Mouse (Mus musculus): ENCODE measurements at regions not wholly inside any gene's neighbourhood (a gene's known extent, or its start where the extent isn't known, plus 50 kb on each side); places are given as distances from the start of the nearest gene placed in this dataset.

DNA sequence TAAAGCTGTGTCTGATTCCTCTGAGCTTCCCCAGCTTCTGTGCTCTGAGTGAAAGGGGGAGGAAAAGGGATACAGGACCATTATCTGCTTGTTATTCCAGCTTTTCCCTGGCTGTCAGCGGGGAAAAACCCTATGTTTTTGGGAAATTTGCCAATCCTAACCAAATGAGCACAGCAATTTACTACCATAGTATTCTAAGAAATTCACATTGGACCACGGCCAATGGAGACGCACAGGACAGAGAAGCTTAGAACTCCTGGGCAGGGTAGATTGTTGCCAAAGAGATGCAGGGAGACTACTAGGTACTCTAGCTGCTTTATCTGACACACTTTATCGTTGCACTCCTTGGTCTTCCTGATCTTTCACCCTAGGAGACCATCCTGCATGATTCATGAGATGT is 303.2 kb downstream of the Olfm3 start:
- no peak for DNase-seq (ENCODE audit: low spot score in 2 of 2)

- DNase-seq (ENCODE audit: low spot score in 2 of 2): no peak
Observed at GRCm38 (mm10) chr3:115211841-115212240, 308.0 kb downstream of the Olfm3 start.

DNA sequence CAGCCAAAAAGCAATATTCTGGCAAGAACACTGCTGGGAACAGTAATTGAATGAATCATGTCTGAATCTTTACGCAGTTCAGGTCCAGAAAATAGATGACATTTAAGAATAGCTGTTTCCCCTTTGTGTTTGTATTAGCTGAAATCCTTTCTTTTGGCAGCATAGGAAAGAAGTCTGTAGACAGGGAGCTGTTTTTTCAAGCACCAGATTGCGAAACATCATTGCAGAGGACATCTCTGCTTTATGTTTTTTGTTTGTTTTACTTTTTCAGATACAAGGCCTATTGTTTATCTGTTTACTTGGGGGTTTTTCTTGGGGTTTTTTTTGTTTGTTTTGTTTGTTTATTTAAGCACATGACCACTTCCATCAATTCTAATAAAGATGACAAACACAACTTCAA is 309.6 kb downstream of the Olfm3 start:
- no peak for DNase-seq (ENCODE audit: low spot score in 2 of 2)

DNA sequence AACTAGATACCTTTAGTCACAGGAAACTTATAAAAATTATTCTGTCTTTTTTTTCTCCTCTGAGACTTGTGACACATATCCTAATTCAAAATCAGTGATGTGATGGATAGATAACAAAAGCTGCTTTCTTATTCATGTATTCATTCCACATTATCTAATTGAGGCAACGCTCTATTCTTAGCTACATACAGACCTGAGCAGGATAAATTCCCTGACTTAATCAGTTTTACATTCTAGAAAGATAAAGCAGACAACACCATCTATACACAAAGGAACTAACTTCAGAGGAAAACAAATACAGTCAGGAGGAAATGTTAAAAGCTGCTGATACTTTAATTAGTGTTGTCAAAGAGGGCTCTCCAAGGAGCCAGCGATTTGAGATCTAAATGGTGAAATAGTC is 336.6 kb downstream of the Olfm3 start:
- DNase-seq (ENCODE audit: low spot score in 2 of 2): no peak

GRCm38 (mm10) chr3:115252618-115253379 is 348.9 kb downstream of the Olfm3 start:
- peak; percentile 3 to 16 for DNase-seq (ENCODE audit: low spot score in 2 of 2)

- DNase-seq (ENCODE audit: low spot score in 2 of 2): no peak
Observed at GRCm38 (mm10) chr3:115276207-115276606, 372.3 kb downstream of the Olfm3 start.

GRCm38 (mm10) chr3:115281233-115281632 is 377.4 kb downstream of the Olfm3 start:
- DNase-seq (ENCODE audit: low spot score in 2 of 2): no peak

DNA sequence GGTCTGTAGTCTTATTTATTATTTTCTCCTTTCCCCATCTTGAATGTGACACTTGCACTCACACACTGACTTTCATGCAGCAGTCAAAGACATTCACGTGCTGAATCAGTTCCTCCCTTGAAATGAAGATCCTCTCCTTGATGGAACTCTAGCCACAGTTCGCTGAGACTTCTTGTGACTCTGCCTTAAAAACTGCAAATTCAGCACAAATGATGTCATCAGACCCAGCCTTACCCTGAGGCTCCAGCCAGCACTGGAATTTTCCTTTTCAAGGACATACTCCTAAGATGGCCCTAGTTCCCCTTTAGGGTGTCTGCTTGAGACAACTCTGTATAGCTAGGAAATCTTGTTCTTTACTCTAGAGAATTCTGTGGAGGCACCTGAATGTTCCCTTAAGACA is 380.6 kb downstream of the Olfm3 start:
- no peak for DNase-seq (ENCODE audit: low spot score in 2 of 2)
